Mouse (Mus musculus): ENCODE results near the gene Muc4. TPM values are rescaled to one million over a fixed set of nuclear protein-coding genes. Genes with fewer than 3 reads are reported as not detected.

Gene Muc4
- not detected for polyA plus RNA-seq (2021)

DNA sequence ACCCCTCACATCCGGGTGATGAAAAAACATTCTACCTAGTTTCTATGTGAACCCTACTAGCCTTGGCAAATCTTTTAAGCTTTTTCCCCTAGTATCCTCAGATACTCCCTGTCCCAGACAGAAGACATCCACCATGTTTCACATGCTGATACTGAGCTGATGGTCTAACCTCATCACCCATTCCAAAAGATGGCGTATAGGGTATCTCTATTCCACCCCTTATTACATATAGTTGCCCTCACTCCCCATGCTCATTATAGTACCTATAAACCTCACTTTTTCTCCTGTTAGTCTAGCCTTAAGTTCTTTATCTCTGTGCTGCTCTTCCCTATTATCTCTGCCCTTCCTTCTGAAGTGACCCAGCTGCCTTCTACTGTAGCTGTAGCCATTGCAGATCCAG is at the start of gene Muc4:
TSS of gene Muc4 (plus strand) at position 301 of the 400 bp plus-strand sequence.
- TF ChIP-seq CTCF (IDR thresholded peaks at IDR 0.05), result no peak
- in situ Hi-C loops (cut with MboI; ENCODE audit: low pct_unique_long_range_greater_than_20kb), result no loop called here
- POLR2A ChIA-PET, result no interaction called here
- DNase-seq (ENCODE audit: low read depth, low spot score) (no peak), ATAC-seq (no peak)
- no peaks in the 10 kb centered on the region for H3K27me3 ChIP-seq
- CTCF ChIA-PET, result no interaction called here

GRCm38 (mm10) chr16:32685998-32686397 is 49.7 kb upstream of the Muc4 start:
- ChIA-PET POLR2A (interaction anchor here (0.6 to 0.7 kb wide), 2 partner anchors 25 to 144 kb away, joined by 3 to 6 read pairs; no protein-coding TSS in a partner anchor), CTCF (interaction anchor here (1.5 to 4.6 kb wide), 2 partner anchors 26 to 48 kb away, joined by 7 to 40 read pairs; no protein-coding TSS in a partner anchor)
- DNase-seq (ENCODE audit: low read depth, low spot score) (no peak), ATAC-seq (no peak)
- H3K27me3 ChIP-seq, result no peaks in the 10 kb centered on the region
- TF ChIP-seq CTCF (IDR thresholded peaks at IDR 0.05), result no peak
- in situ Hi-C loops (cut with MboI; ENCODE audit: low pct_unique_long_range_greater_than_20kb), result loop anchor here (5.0 kb wide), 2 partner anchors 54 to 174 kb away; no protein-coding TSS in a partner anchor

GRCm38 (mm10) chr16:32687221-32687620 is 48.5 kb upstream of the Muc4 start:
- ChIA-PET CTCF (no interaction called here), POLR2A (interaction anchor here (0.7 kb wide), 1 partner anchor 119 kb away, joined by 3 read pairs; no protein-coding TSS in a partner anchor)
- H3K27me3 ChIP-seq, result no peaks in the 10 kb centered on the region
- in situ Hi-C loops (cut with MboI; ENCODE audit: low pct_unique_long_range_greater_than_20kb), result loop anchor here (5.0 kb wide), 2 partner anchors 55 to 175 kb away; no protein-coding TSS in a partner anchor
- TF ChIP-seq CTCF (IDR thresholded peaks at IDR 0.05), result no peak
- no peak for DNase-seq (ENCODE audit: low read depth, low spot score)
- no peak for ATAC-seq

DNA sequence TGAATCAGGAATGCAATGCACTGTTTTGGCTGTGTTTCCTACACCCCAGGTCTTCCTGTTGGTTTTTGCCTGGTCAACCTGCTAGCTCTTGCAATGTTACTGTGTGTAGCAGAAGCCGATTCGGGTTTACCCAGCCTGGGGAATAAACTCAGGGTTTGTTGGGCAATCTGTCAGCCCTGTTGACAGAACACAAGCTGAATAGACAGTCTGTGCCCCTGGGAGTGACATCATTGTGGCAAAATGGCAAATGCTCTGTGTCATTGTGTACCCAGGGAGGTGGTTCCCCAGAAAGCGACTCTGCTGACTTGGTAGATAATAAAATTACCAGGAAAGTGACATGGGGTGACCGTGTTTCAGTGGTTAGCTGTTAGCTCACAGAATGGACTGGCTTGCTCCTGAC is 46.9 kb upstream of the Muc4 start:
- no peaks in the 10 kb centered on the region for H3K27me3 ChIP-seq
- no peak for DNase-seq (ENCODE audit: low read depth, low spot score)
- CTCF ChIA-PET, result interaction anchor here (0.7 to 2.0 kb wide), 4 partner anchors 9 to 50 kb away, joined by 3 to 12 read pairs (median 5); no protein-coding TSS in a partner anchor
- POLR2A ChIA-PET, result no interaction called here
- TF ChIP-seq CTCF (IDR thresholded peaks at IDR 0.05), result no peak
- in situ Hi-C loops (cut with MboI; ENCODE audit: low pct_unique_long_range_greater_than_20kb), result loop anchor here (5.0 kb wide), 2 partner anchors 56 to 176 kb away; no protein-coding TSS in a partner anchor
- no peak for ATAC-seq

- CTCF ChIA-PET, result interaction anchor here (1.0 to 2.0 kb wide), 4 partner anchors 8 to 51 kb away, joined by 3 to 12 read pairs (median 5); no protein-coding TSS in a partner anchor
- TF ChIP-seq CTCF (IDR thresholded peaks at IDR 0.05), result no peak
- in situ Hi-C loops (cut with MboI; ENCODE audit: low pct_unique_long_range_greater_than_20kb), result loop anchor here (5.0 kb wide), 2 partner anchors 57 to 177 kb away; no protein-coding TSS in a partner anchor
Observed at GRCm38 (mm10) chr16:32689501-32689900, 46.2 kb upstream of the Muc4 start.

DNA sequence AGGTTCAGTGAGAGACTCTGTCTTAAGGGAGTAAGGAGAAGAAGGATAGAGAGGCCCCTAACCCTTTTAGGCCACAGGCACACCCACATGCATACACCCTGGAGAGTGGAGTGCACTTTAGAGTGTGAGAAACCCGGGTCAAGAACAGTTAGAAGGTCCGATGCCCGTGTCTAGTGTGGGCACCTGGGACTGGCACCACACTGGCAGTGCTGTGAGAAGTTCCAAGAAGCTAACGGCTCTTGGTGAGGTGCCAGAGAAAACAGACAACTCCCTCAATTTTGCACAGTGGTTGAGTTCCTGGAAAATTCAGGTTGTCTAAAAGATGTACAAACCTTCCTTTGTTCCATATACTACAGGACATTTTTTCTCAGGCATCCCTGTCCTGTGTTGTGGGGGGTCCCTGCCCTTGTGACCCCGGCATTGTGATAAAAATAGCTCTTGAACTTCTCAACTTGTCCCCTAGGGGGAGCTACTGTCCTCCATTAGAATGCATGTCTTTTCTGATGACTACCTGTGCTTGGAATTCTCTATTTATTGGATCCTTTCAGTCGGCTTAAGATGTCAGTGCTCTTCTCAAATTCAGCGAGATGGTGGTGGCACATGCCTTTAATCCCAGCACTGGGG is 38.7 kb upstream of the Muc4 start:
- H3K27me3 ChIP-seq, result no peaks in the 10 kb centered on the region
- in situ Hi-C loops (cut with MboI; ENCODE audit: low pct_unique_long_range_greater_than_20kb), result loop anchor here (5.0 to 10.0 kb wide), 3 partner anchors 115 to 328 kb away; partner anchors contain the start of gene Smbd1
- DNase-seq (ENCODE audit: low read depth, low spot score), result no peak
- TF ChIP-seq CTCF (IDR thresholded peaks at IDR 0.05), result peak; percentile 90
- ChIA-PET CTCF (interaction anchor here (0.8 to 3.0 kb wide), 18 partner anchors 8 to 187 kb away, joined by 3 to 12 read pairs (median 3); no protein-coding TSS in a partner anchor), POLR2A (no interaction called here)
- peak; percentile 4 for ATAC-seq

More at GRCm38 (mm10) chr16:32689501-32689900, 46.2 kb upstream of the Muc4 start:
- no peaks in the 10 kb centered on the region for H3K27me3 ChIP-seq
- POLR2A ChIA-PET, result no interaction called here
- no peak for DNase-seq (ENCODE audit: low read depth, low spot score)
- peak; percentile 44 for ATAC-seq

- ChIA-PET POLR2A (no interaction called here), CTCF (interaction anchor here (0.8 to 3.0 kb wide), 17 partner anchors 9 to 186 kb away, joined by 3 to 12 read pairs (median 3); no protein-coding TSS in a partner anchor)
- no peaks in the 10 kb centered on the region for H3K27me3 ChIP-seq
- ATAC-seq (no peak), DNase-seq (ENCODE audit: low read depth, low spot score) (no peak)
- TF ChIP-seq CTCF (IDR thresholded peaks at IDR 0.05), result no peak
- in situ Hi-C loops (cut with MboI; ENCODE audit: low pct_unique_long_range_greater_than_20kb), result loop anchor here (5.0 to 10.0 kb wide), 3 partner anchors 114 to 327 kb away; partner anchors contain the start of gene Smbd1
Observed at GRCm38 (mm10) chr16:32697665-32698446, 37.8 kb upstream of the Muc4 start.

DNA sequence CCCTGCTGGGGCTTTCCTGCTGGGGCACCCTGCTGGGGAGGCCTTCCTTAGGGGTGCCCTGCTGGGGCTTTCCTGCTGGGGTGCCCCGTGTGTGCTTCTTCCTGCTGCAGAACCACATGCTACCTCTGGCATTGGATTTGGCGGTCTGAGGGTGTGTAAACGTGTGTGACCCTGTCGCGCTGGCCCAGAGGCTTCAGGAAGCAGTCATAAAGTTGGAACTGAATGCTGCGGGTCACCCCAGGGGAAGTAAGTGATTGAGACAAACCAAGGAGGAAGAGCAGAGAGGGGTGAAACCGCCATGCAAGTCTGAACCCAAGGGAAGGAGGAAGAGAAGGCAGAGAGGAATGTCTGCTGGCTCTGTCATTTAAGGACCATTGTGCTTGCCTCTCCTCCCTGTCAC is 37.1 kb upstream of the Muc4 start:
- CTCF ChIA-PET, result interaction anchor here (3.0 kb wide), 1 partner anchor 116 kb away, joined by 12 read pairs; no protein-coding TSS in a partner anchor
- TF ChIP-seq CTCF (IDR thresholded peaks at IDR 0.05), result no peak
- ATAC-seq, result no peak

GRCm38 (mm10) chr16:32703312-32703912 is 32.3 kb upstream of the Muc4 start:
- no peak for ATAC-seq
- DNase-seq (ENCODE audit: low read depth, low spot score), result no peak
- ChIA-PET POLR2A (interaction anchor here (1.6 kb wide), 1 partner anchor 80 kb away, joined by 3 read pairs; no protein-coding TSS in a partner anchor), CTCF (interaction anchor here (1.6 kb wide), 1 partner anchor 204 kb away, joined by 3 read pairs; no protein-coding TSS in a partner anchor)
- no peak for TF ChIP-seq CTCF (IDR thresholded peaks at IDR 0.05)
- no peaks in the 10 kb centered on the region for H3K27me3 ChIP-seq
- in situ Hi-C loops (cut with MboI; ENCODE audit: low pct_unique_long_range_greater_than_20kb), result no loop called here

More for the DNA sequence above, 37.1 kb upstream of the Muc4 start:
- in situ Hi-C loops (cut with MboI; ENCODE audit: low pct_unique_long_range_greater_than_20kb), result loop anchor here (5.0 to 10.0 kb wide), 3 partner anchors 114 to 326 kb away; partner anchors contain the start of gene Smbd1
- POLR2A ChIA-PET, result no interaction called here
- DNase-seq (ENCODE audit: low read depth, low spot score), result no peak
- no peaks in the 10 kb centered on the region for H3K27me3 ChIP-seq

- CTCF ChIA-PET, result no interaction called here
- DNase-seq (ENCODE audit: low read depth, low spot score) (no peak), ATAC-seq (no peak)
- H3K27me3 ChIP-seq, result no peaks in the 10 kb centered on the region
- TF ChIP-seq CTCF (IDR thresholded peaks at IDR 0.05), result no peak
- in situ Hi-C loops (cut with MboI; ENCODE audit: low pct_unique_long_range_greater_than_20kb), result no loop called here
- POLR2A ChIA-PET, result no interaction called here
Observed at GRCm38 (mm10) chr16:32705606-32706005, 30.1 kb upstream of the Muc4 start.
